Mouse (Mus musculus) cerebellum, adult 2 months (tissue): ENCODE measurements at regions not wholly inside any gene's neighbourhood (a gene's known extent, or its start where the extent isn't known, plus 50 kb on each side); places are given as distances from the start of the nearest gene placed in this dataset.

Source experiments
- DNase-seq, 2 experiments: peaks; one replicate each; pipeline ENCODE4 v3.0.0; 2021
- H3K27ac ChIP-seq: fragments of 200-500 bp; 2 replicates; pipeline ENCODE4 v1.5.1; 2012; ENCODE audit warnings: low read length, control low read depth, inconsistent platforms; ENCODE audit not compliant: insufficient read depth
- H3K27me3 ChIP-seq: fragments of 200-500 bp; 2 replicates; pipeline ENCODE4 v1.6.1; 2012; ENCODE audit warnings: inconsistent platforms, mild to moderate bottlenecking, low read length, moderate library complexity; ENCODE audit not compliant: control insufficient read depth, insufficient read depth
- H3K4me1 ChIP-seq: fragments of 200-500 bp; 2 replicates; pipeline ENCODE4 v1.6.1; 2011; ENCODE audit warnings: low read length; ENCODE audit not compliant: control insufficient read depth, insufficient read depth
- H3K4me3 ChIP-seq: fragments of 200-500 bp; replicated peaks from 2 replicates; pipeline ENCODE3; 2011; ENCODE audit warnings: mild to moderate bottlenecking, low read depth, low read length, control low read depth; ENCODE audit not compliant: insufficient read depth
- CTCF ChIP-seq: fragments of 200-500 bp; IDR thresholded peaks from 2 replicates; pipeline ENCODE4 v1.5.1; 2011; ENCODE audit warnings: low read depth, mild to moderate bottlenecking, control low read depth, low read length, moderate library complexity, borderline replicate concordance; ENCODE audit not compliant: insufficient read depth
- POLR2A ChIP-seq: fragments of 200-500 bp; IDR thresholded peaks from 2 replicates; pipeline ENCODE4 v1.6.1; 2011; ENCODE audit warnings: low read length, control low read depth, borderline replicate concordance; ENCODE audit not compliant: insufficient read depth
- WGBS: fragments of 180-500 bp; shearing (Covaris S2); methylation state at CpG from one replicate; pipeline ENCODE4 v1.1.7; 2018; 5-methylcytosine and 5-hydroxymethylcytosine counted together

DNA sequence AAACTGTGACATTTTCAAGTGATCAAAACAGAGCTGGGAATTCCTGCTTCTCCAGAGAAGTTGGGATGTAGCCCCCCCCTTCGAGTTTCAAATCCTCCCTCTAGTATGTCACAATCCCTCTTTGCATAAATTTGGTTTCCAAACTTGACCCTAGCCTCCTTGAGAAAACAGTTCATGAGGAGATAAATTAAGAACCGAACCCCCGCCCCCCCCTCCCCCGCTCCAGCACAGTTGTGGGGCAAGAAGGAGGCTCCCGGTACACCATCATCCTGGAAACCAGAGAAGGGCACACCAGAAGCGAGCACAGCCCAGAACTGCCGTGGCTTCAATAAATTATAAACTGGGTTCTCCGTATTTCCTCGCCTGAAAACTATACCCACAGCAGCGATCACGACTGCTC is 72.5 kb upstream of the Zfp217 start:
- H3K4me1 ChIP-seq: peaks cover 2% of the 10 kb centered on the region; the same call in 1 of the 2 replicates
- TF ChIP-seq POLR2A (no peak), CTCF (no peak)
- WGBS: 28% methylated on average over 11 of the region's 11 CpGs
- DNase-seq: no peak
- H3K4me3 ChIP-seq: no peak overlapping the region
- H3K27me3 ChIP-seq: no peaks in the 10 kb centered on the region; the same call in 1 of the 2 replicates
- H3K27ac ChIP-seq: no peak overlapping the region

DNA sequence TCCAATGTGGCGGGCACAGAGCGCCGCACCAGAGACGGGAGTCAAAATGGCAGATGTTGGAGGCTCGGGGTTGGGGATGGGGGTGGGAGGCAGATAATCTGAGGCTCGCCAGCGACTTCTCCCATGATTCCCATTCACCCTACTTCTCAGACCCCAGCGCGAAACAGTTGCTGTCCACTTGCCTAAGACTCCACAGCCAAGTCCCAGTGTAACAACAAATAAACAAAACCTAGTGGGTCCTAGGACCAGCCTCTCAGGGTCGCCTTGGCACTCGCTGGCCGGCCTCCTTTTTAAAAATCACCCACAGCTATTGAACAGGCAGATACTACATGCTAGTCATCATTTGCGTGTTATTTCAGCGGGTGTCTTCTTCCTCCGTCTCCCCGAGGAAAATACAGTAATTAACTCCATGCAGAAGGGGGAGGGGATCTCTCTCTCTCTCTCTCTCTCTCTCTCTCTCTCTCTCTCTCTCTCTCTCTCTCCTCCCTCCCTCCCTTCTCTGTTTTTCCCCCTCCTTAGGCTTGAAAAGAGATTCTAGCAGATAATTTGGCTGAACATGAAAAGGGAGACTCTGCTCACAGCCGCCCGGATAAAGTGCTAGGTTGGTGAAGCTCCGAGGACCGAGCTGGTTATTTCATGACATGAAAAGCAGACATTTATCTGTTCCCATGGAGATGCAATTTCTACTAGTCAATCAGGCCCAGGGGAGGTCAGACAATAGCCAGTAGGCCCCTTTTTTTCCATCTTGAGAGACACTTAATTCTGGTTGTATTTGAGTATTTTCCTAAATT is 71.9 kb upstream of the Zfp217 start:
- no peak for DNase-seq
- peaks cover 2% of the 10 kb centered on the region; the same call in 1 of the 2 replicates for H3K4me1 ChIP-seq

GRCm38 (mm10) chr2:170219161-170219581 is 71.3 kb upstream of the Zfp217 start:
- TF ChIP-seq POLR2A (no peak), CTCF (no peak)
- no peaks in the 10 kb centered on the region; the same call in 1 of the 2 replicates for H3K27me3 ChIP-seq
- WGBS: 6% methylated on average over 11 of the region's 11 CpGs
- DNase-seq: no peak
- no peak overlapping the region for H3K27ac ChIP-seq
- peaks cover 2% of the 10 kb centered on the region; the same call in 1 of the 2 replicates for H3K4me1 ChIP-seq
- H3K4me3 ChIP-seq: no peak overlapping the region

More for the DNA sequence above, 71.9 kb upstream of the Zfp217 start:
- H3K4me3 ChIP-seq: no peak overlapping the region
- H3K27me3 ChIP-seq: no peaks in the 10 kb centered on the region; the same call in 1 of the 2 replicates
- no peak overlapping the region for H3K27ac ChIP-seq
- WGBS: 6% methylated on average over 20 of the region's 20 CpGs
- TF ChIP-seq POLR2A (no peak), CTCF (no peak)

- TF ChIP-seq CTCF (0 out of 2 replicates have a peak, but pooled peaks have one; percentile 5), POLR2A (no peak)
- no peak overlapping the region for H3K4me3 ChIP-seq
- DNase-seq: peak in 1 of 2 experiments; percentile 14
- H3K4me1 ChIP-seq: peaks cover 2% of the 10 kb centered on the region; the same call in 1 of the 2 replicates
- no peak overlapping the region for H3K27ac ChIP-seq
- WGBS: 11% methylated on average over 22 of the region's 22 CpGs
- H3K27me3 ChIP-seq: no peaks in the 10 kb centered on the region; the same call in 1 of the 2 replicates
Observed at GRCm38 (mm10) chr2:170218230-170219044, 70.5 kb upstream of the Zfp217 start.

DNA sequence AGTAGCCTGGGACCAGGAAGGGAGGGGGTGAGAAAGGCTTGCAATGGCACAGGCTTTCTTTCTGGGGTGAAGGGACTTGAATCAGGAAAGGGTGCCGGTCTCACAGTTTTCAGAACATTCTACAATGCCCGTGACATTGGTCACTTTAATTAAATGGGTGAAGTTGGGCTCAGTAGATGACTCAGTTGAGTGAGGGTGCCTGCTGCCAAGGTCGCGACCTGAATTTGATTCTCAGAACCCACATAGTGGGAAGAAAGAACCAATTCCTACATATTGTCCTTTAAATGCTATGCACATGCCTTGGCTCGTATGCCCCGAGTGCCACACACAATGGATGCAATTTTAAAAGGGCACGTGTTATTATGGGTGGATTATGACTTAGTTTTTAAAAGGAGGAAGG is 68.4 kb upstream of the Zfp217 start:
- 80% methylated on average over 7 of the region's 7 CpGs for WGBS
- H3K4me1 ChIP-seq: peaks cover 2% of the 10 kb centered on the region; the same call in 1 of the 2 replicates
- no peak for DNase-seq
- no peak overlapping the region for H3K4me3 ChIP-seq
- no peak for TF ChIP-seq POLR2A
- TF ChIP-seq CTCF: no peak
- no peak overlapping the region for H3K27ac ChIP-seq
- no peaks in the 10 kb centered on the region; the same call in 1 of the 2 replicates for H3K27me3 ChIP-seq

DNA sequence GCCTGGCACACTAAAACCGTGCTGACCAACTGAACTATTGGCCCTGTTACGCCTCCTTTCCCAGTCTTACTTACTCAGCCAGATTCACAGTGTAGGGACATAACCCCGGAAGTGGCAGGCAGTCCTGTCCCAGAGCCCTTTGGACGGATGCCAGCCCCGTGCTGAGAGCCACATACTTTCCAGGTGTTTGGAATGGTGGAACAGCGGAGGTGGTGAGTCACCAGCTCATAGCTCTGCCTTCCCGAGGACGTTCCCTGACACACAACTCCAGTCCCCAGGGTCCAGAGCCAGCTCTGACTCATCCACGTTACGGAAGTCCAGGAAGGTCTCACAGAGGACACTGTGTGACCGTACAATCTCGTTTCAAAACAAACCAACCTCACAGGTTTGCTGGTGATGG is 61.2 kb upstream of the Zfp217 start:
- no peaks in the 10 kb centered on the region for H3K27me3 ChIP-seq
- no peak overlapping the region for H3K4me3 ChIP-seq
- H3K27ac ChIP-seq: no peak overlapping the region
- DNase-seq: peak in 1 of 2 experiments; percentile 10
- H3K4me1 ChIP-seq: no peaks in the 10 kb centered on the region
- TF ChIP-seq POLR2A (no peak), CTCF (no peak)
- 53% methylated on average over 12 of the region's 12 CpGs for WGBS

DNA sequence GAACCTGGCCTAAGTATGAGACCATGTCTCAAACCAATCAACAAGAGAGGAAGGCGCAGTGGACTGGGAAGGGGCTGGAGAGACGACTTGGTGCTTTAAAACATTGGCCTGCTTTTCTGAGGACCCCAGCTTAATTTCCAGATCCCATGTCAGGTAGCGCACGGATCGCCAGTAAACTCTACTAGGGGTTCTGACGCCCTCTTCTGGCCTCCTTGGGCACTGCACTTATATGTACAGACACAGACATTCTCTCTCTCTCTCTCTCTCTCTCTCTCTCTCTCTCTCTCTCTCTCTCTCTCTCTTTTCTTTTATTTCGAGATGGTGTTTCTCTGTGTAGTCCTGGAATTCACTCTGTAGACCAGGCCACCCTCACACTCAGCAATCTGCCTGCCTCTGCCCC is 60.0 kb upstream of the Zfp217 start:
- TF ChIP-seq POLR2A: no peak
- no peak for TF ChIP-seq CTCF

DNA sequence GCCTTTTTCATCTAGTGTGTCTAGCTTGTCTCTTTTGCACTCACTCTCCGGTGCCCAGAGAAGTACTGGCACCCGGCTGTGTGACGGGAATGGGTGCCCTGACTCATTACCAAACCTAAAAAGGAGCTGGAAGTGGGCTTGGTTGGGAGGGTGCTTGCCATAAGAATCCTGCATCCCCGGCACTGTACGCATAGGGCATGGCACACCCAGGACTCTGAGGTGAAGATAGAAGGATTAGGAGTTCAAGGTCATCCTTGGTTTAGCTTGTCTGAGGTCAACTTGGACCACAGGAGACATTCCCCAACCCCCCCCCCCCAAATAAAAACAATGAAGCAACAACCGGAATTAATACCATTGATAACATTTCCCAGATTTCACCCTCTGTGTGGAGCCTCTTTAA is 59.5 kb upstream of the Zfp217 start:
- Histone ChIP-seq H3K4me3 (no peak overlapping the region), H3K27me3 (no peaks in the 10 kb centered on the region), H3K4me1 (no peaks in the 10 kb centered on the region), H3K27ac (no peak overlapping the region)
- WGBS: 89% methylated on average over 6 of the region's 6 CpGs
- no peak for DNase-seq
- TF ChIP-seq CTCF (no peak), POLR2A (no peak)

More for the DNA sequence above, 60.0 kb upstream of the Zfp217 start:
- WGBS: 79% methylated on average over 7 of the region's 7 CpGs
- H3K4me3 ChIP-seq: no peak overlapping the region
- no peaks in the 10 kb centered on the region for H3K4me1 ChIP-seq
- no peak for DNase-seq
- H3K27ac ChIP-seq: no peak overlapping the region
- no peaks in the 10 kb centered on the region for H3K27me3 ChIP-seq
